ENCODE assay signal across 10 mouse cellular contexts in genomic region chr19:5390416-5390815, GRCm38 (mm10). TPM values are rescaled to one million over a fixed set of nuclear protein-coding genes. Genes with fewer than 3 reads are reported as not detected.
DNase-seq lines count a peak whose midpoint lies in the region; ATAC-seq and TF ChIP-seq lines count a peak whose summit lies in the region.
"Had no signal": no experiment of that assay in that cellular context is flagged by ENCODE, and none has a peak within 500 bp of the region (broad histone marks: within the 10 kb centered on the region; RNA-seq: fewer than 3 reads in every experiment).

No protein-coding gene starts in this region.

- H3K27me3 ChIP-seq in heart, embryonic 16.5 days (ENCODE audit: control insufficient read depth, insufficient read depth, low read length): no peaks in the 10 kb centered on the region
- no peaks in the 10 kb centered on the region for H3K27me3 ChIP-seq in CH12.LX (replicated peaks)
- H3K27me3 ChIP-seq in embryonic facial prominence, embryonic 14.5 days (replicated peaks; ENCODE audit: control insufficient read depth, insufficient read depth, low read length): peaks cover 4% of the 10 kb centered on the region
- no peaks in the 10 kb centered on the region for H3K27me3 ChIP-seq in liver, embryonic 15.5 days

- H3K27ac ChIP-seq in heart, embryonic 16.5 days (ENCODE audit: low read length): peak overlapping the region; percentile 88
- no peak overlapping the region for H3K27ac ChIP-seq in CH12.LX (ENCODE audit: insufficient read depth, low read depth)
- no peak overlapping the region for H3K27ac ChIP-seq in embryonic facial prominence, embryonic 14.5 days (replicated peaks; ENCODE audit: low read depth, low read length)
- H3K27ac ChIP-seq in liver, embryonic 15.5 days (replicated peaks): peak overlapping the region; percentile 87

- intact Hi-C loops in left cerebral cortex, postnatal 10 days (cut with DNase I): no loop called here

- peaks cover 28% of the 10 kb centered on the region for H3K79me2 ChIP-seq in CH12.LX (replicated peaks; ENCODE audit: control insufficient read depth, extremely low read depth, insufficient read depth, poor library complexity, severe bottlenecking)

- no peak for TF ChIP-seq CTCF in CH12.LX (conservative IDR thresholded peaks at IDR 0.05 in 1 of 2, IDR thresholded peaks at IDR 0.05 in 1 of 2; ENCODE audit: low read depth in 2 of 2, low read length in 2 of 2)

- peaks cover 2% of the 10 kb centered on the region; the same call in 1 of the 2 replicates for H3K36me3 ChIP-seq in heart, embryonic 16.5 days (ENCODE audit: control insufficient read depth, insufficient read depth)
- H3K36me3 ChIP-seq in CH12.LX (replicated peaks in 1 of 2; ENCODE audit: control insufficient read depth in 1 of 2, insufficient read depth in 1 of 2, low read length in 1 of 2): peaks cover 5 to 23% of the 10 kb centered on the region in 2 experiments
- H3K36me3 ChIP-seq in embryonic facial prominence, embryonic 14.5 days (ENCODE audit: control insufficient read depth, insufficient read depth, low read length): peaks cover 4% of the 10 kb centered on the region
- H3K36me3 ChIP-seq in liver, embryonic 15.5 days (replicated peaks): peaks cover 7% of the 10 kb centered on the region; the same call in 1 of the 2 replicates

- H3K4me1 ChIP-seq in heart, embryonic 16.5 days (ENCODE audit: control insufficient read depth, insufficient read depth, low read length): peaks cover 32% of the 10 kb centered on the region
- H3K4me1 ChIP-seq in CH12.LX (ENCODE audit: control insufficient read depth in 1 of 2, insufficient read depth in 2 of 2): peaks cover 5 to 39% of the 10 kb centered on the region in 2 experiments
- peaks cover 18% of the 10 kb centered on the region for H3K4me1 ChIP-seq in embryonic facial prominence, embryonic 14.5 days (ENCODE audit: control insufficient read depth, insufficient read depth, low read length)
- H3K4me1 ChIP-seq in liver, embryonic 15.5 days (replicated peaks): peaks cover 47% of the 10 kb centered on the region

- H3K4me3 ChIP-seq in heart, embryonic 16.5 days (ENCODE audit: low read length): peak overlapping the region; percentile 99
- H3K4me3 ChIP-seq in CH12.LX (replicated peaks in 1 of 3; ENCODE audit: low read depth in 2 of 3, low read length in 2 of 3, poor library complexity in 1 of 3): peak overlapping the region; percentile 66 to 92 (median 74)
- H3K4me3 ChIP-seq in embryonic facial prominence, embryonic 14.5 days (ENCODE audit: low read depth, low read length): peak overlapping the region; percentile 92
- peak overlapping the region; percentile 88 for H3K4me3 ChIP-seq in liver, embryonic 15.5 days (replicated peaks)

- H3K9ac ChIP-seq in heart, embryonic 16.5 days (ENCODE audit: low read length): peak overlapping the region; percentile 88
- peak overlapping the region; percentile 96 for H3K9ac ChIP-seq in CH12.LX (ENCODE audit: insufficient read depth, low read depth)
- peak overlapping the region; percentile 91; the same call in 1 of the 2 replicates for H3K9ac ChIP-seq in embryonic facial prominence, embryonic 14.5 days (ENCODE audit: low read depth, low read length)
- H3K9ac ChIP-seq in liver, embryonic 15.5 days: peak overlapping the region; percentile 75

- in situ Hi-C loops in CH12.LX (cut with MboI; ENCODE audit: low pct_ligation_motif_present, low pct_unique_long_range_greater_than_20kb, low sequenced_read_pairs): no loop called here

- no peak for TF ChIP-seq RAD21 in CH12.LX (IDR thresholded peaks at IDR 0.05; ENCODE audit: low read depth, low read length)

- TF ChIP-seq EP300 in CH12.LX (IDR thresholded peaks at IDR 0.05; ENCODE audit: low read length): no peak

- WGBS in heart, embryonic 16.5 days: 43% methylated on average over 8 of the region's 8 CpGs
- WGBS in embryonic facial prominence, embryonic 14.5 days: 68% methylated on average over 8 of the region's 8 CpGs
- 72% methylated on average over 8 of the region's 8 CpGs for WGBS in liver, embryonic 15.5 days (ENCODE audit: insufficient replicate concordance)

- dilution Hi-C loops in CH12.LX (cut with MboI; ENCODE audit: extremely low pct_ligation_motif_present, extremely low pct_unique_long_range_greater_than_20kb, low sequenced_read_pairs): no loop called here

- no peak for TF ChIP-seq POLR2A in CH12.LX (IDR thresholded peaks at IDR 0.05; ENCODE audit: low read depth, low read length)

- peak overlapping the region; percentile 90 for H3K4me2 ChIP-seq in heart, embryonic 16.5 days (ENCODE audit: low read depth, low read length)
- H3K4me2 ChIP-seq in CH12.LX (ENCODE audit: insufficient read depth, low read depth, poor library complexity, severe bottlenecking): peak overlapping the region; percentile 80
- peak overlapping the region; percentile 79 for H3K4me2 ChIP-seq in embryonic facial prominence, embryonic 14.5 days (ENCODE audit: low read depth, low read length)
- peak overlapping the region; percentile 87 for H3K4me2 ChIP-seq in liver, embryonic 15.5 days

- no peak for DNase-seq in heart, adult 8-10 months (ENCODE audit: low spot score)
- no peak for DNase-seq in CH12.LX (ENCODE audit: extremely low read depth)
- no peak for DNase-seq in embryonic facial prominence, embryonic 14.5 days (ENCODE audit: low spot score)
- no peak for DNase-seq in adrenal gland, adult (ENCODE audit: inconsistent age in 2 of 2, low spot score in 1 of 2)
- no peak for DNase-seq in cerebellum, postnatal 36 days
- no peak for DNase-seq in left cerebral cortex, postnatal 10 days (ENCODE audit: extremely low spot score in 1 of 2, low spot score in 2 of 2)
- DNase-seq: lung, adult 2 months had no signal

- ATAC-seq in heart, embryonic 16.5 days (replicated peaks; ENCODE audit: extremely low read depth, insufficient read depth, low FRiP score): no peak
- no peak for ATAC-seq in embryonic facial prominence, embryonic 14.5 days (ENCODE audit: low read depth)
- ATAC-seq in liver, embryonic 15.5 days (ENCODE audit: insufficient read depth): no peak

- H3K9me3 ChIP-seq in heart, embryonic 16.5 days (replicated peaks; ENCODE audit: control insufficient read depth, low read length): no peaks in the 10 kb centered on the region
- no peaks in the 10 kb centered on the region for H3K9me3 ChIP-seq in CH12.LX (replicated peaks; ENCODE audit: low read length)
- no peaks in the 10 kb centered on the region for H3K9me3 ChIP-seq in embryonic facial prominence, embryonic 14.5 days (ENCODE audit: control insufficient read depth, low read length)
- H3K9me3 ChIP-seq in liver, embryonic 15.5 days (replicated peaks): no peaks in the 10 kb centered on the region

TF ChIP-seq in CH12.LX, 34 proteins besides CTCF, POLR2A, EP300 and RAD21 (continues in another document):
- no peak for TF ChIP-seq IRF4 (IDR thresholded peaks at IDR 0.05; ENCODE audit: low read depth, low read length)

RNA-seq across cellular contexts. Expression of gene Sart1, which starts 1.9 kb away (rescaled TPM):
- polyA plus RNA-seq in heart, embryonic 16.5 days (2015; fragmentation: Nextera tagmentation; extraction: Ambion mirVana): 49.6 and 54.7 TPM in 2 replicates
- total RNA-seq in heart, adult 8-10 months (2022): 10 to 100 TPM; 53.9 to 61.4 (median 59.2) TPM
- total RNA-seq in CH12.LX (2012; rRNA removed) (78.3 and 85.8 TPM in 2 replicates), CH12.LX (2014; rRNA removed) (46.7 and 47.7 TPM in 2 replicates)
- polyA plus RNA-seq in CH12.LX (2012; ENCODE audit: insufficient read length, low read depth): 104 and 132 TPM in 2 replicates
- 50.3 and 65.9 TPM in 2 replicates for polyA plus RNA-seq in embryonic facial prominence, embryonic 14.5 days (2014; fragmentation: Nextera tagmentation; extraction: Ambion mirVana)
- 26.5 and 31.5 TPM in 2 replicates for polyA plus RNA-seq in liver, embryonic 15.5 days (2015; fragmentation: Nextera tagmentation; extraction: Ambion mirVana)
- 10 to 100 TPM; 80.1 to 97.5 TPM for total RNA-seq in left cerebral cortex, postnatal 10 days (2021)

RNA-seq across cellular contexts. Expression of gene Tsga10ip, which starts 11.9 kb away (rescaled TPM):
- polyA plus RNA-seq in heart, embryonic 16.5 days (2015; fragmentation: Nextera tagmentation; extraction: Ambion mirVana): 1.6 and 2.1 TPM in 2 replicates
- under 1 TPM; 0.25 to 0.75 (median 0.39) TPM for total RNA-seq in heart, adult 8-10 months (2022)
- 0.80 and 0.89 TPM in 2 replicates for total RNA-seq in CH12.LX (2012; rRNA removed)
- total RNA-seq in CH12.LX (2014; rRNA removed): 0.14 TPM in 1 of 2 replicates, not detected in the other
- polyA plus RNA-seq in CH12.LX (2012; ENCODE audit: insufficient read length, low read depth): 0.87 and 1.0 TPM in 2 replicates
- 0.53 TPM in 1 of 2 replicates, not detected in the other for polyA plus RNA-seq in embryonic facial prominence, embryonic 14.5 days (2014; fragmentation: Nextera tagmentation; extraction: Ambion mirVana)
- polyA plus RNA-seq in liver, embryonic 15.5 days (2015; fragmentation: Nextera tagmentation; extraction: Ambion mirVana): 0.46 TPM in 1 of 2 replicates, not detected in the other
- total RNA-seq in left cerebral cortex, postnatal 10 days (2021): not detected
- total RNA-seq: granulocyte monocyte progenitor cell, adult 5-6 weeks had no signal
- polyA plus RNA-seq: lung, adult 2 months had no signal

RNA-seq across cellular contexts. Expression of gene Banf1, which starts 23.4 kb away (rescaled TPM):
- 441 and 465 TPM in 2 replicates for polyA plus RNA-seq in heart, embryonic 16.5 days (2015; fragmentation: Nextera tagmentation; extraction: Ambion mirVana)
- 100 to 1,000 TPM; 110 to 123 (median 117) TPM for total RNA-seq in heart, adult 8-10 months (2022)
- total RNA-seq in CH12.LX (2012; rRNA removed) (161 and 176 TPM in 2 replicates), CH12.LX (2014; rRNA removed) (212 and 273 TPM in 2 replicates)
- polyA plus RNA-seq in CH12.LX (2012; ENCODE audit: insufficient read length, low read depth): 450 and 496 TPM in 2 replicates
- 375 and 387 TPM in 2 replicates for polyA plus RNA-seq in embryonic facial prominence, embryonic 14.5 days (2014; fragmentation: Nextera tagmentation; extraction: Ambion mirVana)
- polyA plus RNA-seq in liver, embryonic 15.5 days (2015; fragmentation: Nextera tagmentation; extraction: Ambion mirVana): 216 and 231 TPM in 2 replicates
- total RNA-seq in left cerebral cortex, postnatal 10 days (2021): 100 to 1,000 TPM; 113 to 124 TPM

RNA-seq across cellular contexts. Expression of gene Eif1ad, which starts 23.9 kb away (rescaled TPM):
- polyA plus RNA-seq in heart, embryonic 16.5 days (2015; fragmentation: Nextera tagmentation; extraction: Ambion mirVana): 44.5 and 45.2 TPM in 2 replicates
- total RNA-seq in heart, adult 8-10 months (2022): 10 to 100 TPM; 15.7 to 21.5 (median 19.6) TPM
- total RNA-seq in CH12.LX (2012; rRNA removed) (68.4 and 82.5 TPM in 2 replicates), CH12.LX (2014; rRNA removed) (79.3 and 86.0 TPM in 2 replicates)
- polyA plus RNA-seq in CH12.LX (2012; ENCODE audit: insufficient read length, low read depth): 97.7 and 98.8 TPM in 2 replicates
- 35.0 and 35.7 TPM in 2 replicates for polyA plus RNA-seq in embryonic facial prominence, embryonic 14.5 days (2014; fragmentation: Nextera tagmentation; extraction: Ambion mirVana)
- 26.0 and 26.5 TPM in 2 replicates for polyA plus RNA-seq in liver, embryonic 15.5 days (2015; fragmentation: Nextera tagmentation; extraction: Ambion mirVana)
- total RNA-seq in left cerebral cortex, postnatal 10 days (2021): 10 to 100 TPM; 30.0 to 31.0 TPM

RNA-seq across cellular contexts. Expression of gene Drap1, which starts 34.4 kb away (rescaled TPM):
- polyA plus RNA-seq in heart, embryonic 16.5 days (2015; fragmentation: Nextera tagmentation; extraction: Ambion mirVana): 219 and 232 TPM in 2 replicates
- 100 to 1,000 TPM; 337 to 351 (median 343) TPM for total RNA-seq in heart, adult 8-10 months (2022)
- total RNA-seq in CH12.LX (2012; rRNA removed) (142 and 143 TPM in 2 replicates), CH12.LX (2014; rRNA removed) (73.3 and 86.7 TPM in 2 replicates)
- 180 and 215 TPM in 2 replicates for polyA plus RNA-seq in CH12.LX (2012; ENCODE audit: insufficient read length, low read depth)
- polyA plus RNA-seq in embryonic facial prominence, embryonic 14.5 days (2014; fragmentation: Nextera tagmentation; extraction: Ambion mirVana): 191 and 195 TPM in 2 replicates
- 61.1 and 64.6 TPM in 2 replicates for polyA plus RNA-seq in liver, embryonic 15.5 days (2015; fragmentation: Nextera tagmentation; extraction: Ambion mirVana)
- 100 to 1,000 TPM; 188 to 190 TPM for total RNA-seq in left cerebral cortex, postnatal 10 days (2021)

Comparison
In these comparisons a context has a peak if more than half of its experiments do, and no peak if none do; other contexts are left out.
1. H3K27ac ChIP-seq: peak in heart, embryonic 16.5 days (single experiment) and liver, embryonic 15.5 days (single experiment); none in CH12.LX (single experiment) and embryonic facial prominence, embryonic 14.5 days (single experiment).
2. Peak in every context shown above with its lines, with median percentiles within 50 percentile points of each other: H3K4me2 ChIP-seq, H3K4me3 ChIP-seq and H3K9ac ChIP-seq.